26 mouse cellular contexts compared by ENCODE assay signal in genomic region chrX:53148039-53148438, GRCm38 (mm10).
DNase-seq lines count a peak whose midpoint lies in the region; ATAC-seq and TF ChIP-seq lines count a peak whose summit lies in the region.
"Had no signal": no experiment of that assay in that cellular context is flagged by ENCODE, and none has a peak within 500 bp of the region (broad histone marks: within the 10 kb centered on the region; RNA-seq: fewer than 3 reads in every experiment).

No protein-coding gene starts in this region.

- TF ChIP-seq CTCF in lung, adult 2 months (IDR thresholded peaks at IDR 0.05; ENCODE audit: insufficient read depth, low read length): no peak

- TF ChIP-seq POLR2A in lung, adult 2 months (IDR thresholded peaks at IDR 0.05; ENCODE audit: borderline replicate concordance, extremely low read depth, low read depth, low read length): no peak
- no peak for TF ChIP-seq POLR2A in limb, embryonic 14.5 days (IDR thresholded peaks at IDR 0.05; ENCODE audit: borderline replicate concordance, extremely low read depth, insufficient read depth, insufficient read length)

- H3K4me3 ChIP-seq in heart, embryonic 11.5 days (ENCODE audit: low read depth, low read length): no peak overlapping the region
- H3K4me3 ChIP-seq in lung, embryonic 15.5 days: no peak overlapping the region
- no peak overlapping the region for H3K4me3 ChIP-seq in lung, adult 2 months (replicated peaks; ENCODE audit: extremely low read depth, low read depth, low read length)
- no peak overlapping the region for H3K4me3 ChIP-seq in limb, embryonic 14.5 days (replicated peaks; ENCODE audit: low read length)
- H3K4me3 ChIP-seq in midbrain, embryonic 14.5 days (replicated peaks; ENCODE audit: low read depth, low read length): no peak overlapping the region
- H3K4me3 ChIP-seq: embryonic facial prominence, embryonic 13.5 days; forebrain, embryonic 10.5 days; forebrain, embryonic 13.5 days; gastrocnemius, adult 2 months; heart, embryonic 13.5 days had no signal

- H3K9me3 ChIP-seq in heart, embryonic 11.5 days (replicated peaks; ENCODE audit: control insufficient read depth, low read length): no peaks in the 10 kb centered on the region
- H3K9me3 ChIP-seq in lung, embryonic 15.5 days: no peaks in the 10 kb centered on the region
- H3K9me3 ChIP-seq in limb, embryonic 14.5 days (ENCODE audit: control insufficient read depth, low read length): no peaks in the 10 kb centered on the region
- H3K9me3 ChIP-seq in midbrain, embryonic 14.5 days (ENCODE audit: control insufficient read depth, low read length): no peaks in the 10 kb centered on the region
- H3K9me3 ChIP-seq: embryonic facial prominence, embryonic 13.5 days; forebrain, embryonic 10.5 days; forebrain, embryonic 13.5 days; heart, embryonic 13.5 days had no signal

- no peak overlapping the region for H3K9ac ChIP-seq in heart, embryonic 11.5 days (ENCODE audit: low read depth, low read length)
- H3K9ac ChIP-seq in lung, embryonic 15.5 days: no peak overlapping the region
- no peak overlapping the region for H3K9ac ChIP-seq in limb, embryonic 14.5 days (ENCODE audit: low read depth, low read length, severe bottlenecking)
- no peak overlapping the region for H3K9ac ChIP-seq in midbrain, embryonic 14.5 days (replicated peaks; ENCODE audit: low read length)
- H3K9ac ChIP-seq: embryonic facial prominence, embryonic 13.5 days; forebrain, embryonic 13.5 days; heart, embryonic 13.5 days; hindbrain, embryonic 14.5 days had no signal

- H3K4me2 ChIP-seq in heart, embryonic 11.5 days: no peak overlapping the region
- H3K4me2 ChIP-seq in lung, embryonic 15.5 days: no peak overlapping the region
- no peak overlapping the region for H3K4me2 ChIP-seq in limb, embryonic 14.5 days (replicated peaks; ENCODE audit: low read depth, low read length, severe bottlenecking)
- H3K4me2 ChIP-seq in midbrain, embryonic 14.5 days (ENCODE audit: low read length): no peak overlapping the region
- H3K4me2 ChIP-seq: embryonic facial prominence, embryonic 13.5 days; forebrain, embryonic 13.5 days; heart, embryonic 13.5 days; hindbrain, embryonic 14.5 days had no signal

- H3K4me1 ChIP-seq in heart, embryonic 11.5 days (ENCODE audit: control insufficient read depth, insufficient read depth, low read length): no peaks in the 10 kb centered on the region
- H3K4me1 ChIP-seq in lung, embryonic 15.5 days: no peaks in the 10 kb centered on the region
- H3K4me1 ChIP-seq in lung, adult 2 months (ENCODE audit: control insufficient read depth, insufficient read depth, low read length): no peaks in the 10 kb centered on the region
- no peaks in the 10 kb centered on the region for H3K4me1 ChIP-seq in limb, embryonic 14.5 days (ENCODE audit: control insufficient read depth, insufficient read depth, low read length)
- no peaks in the 10 kb centered on the region for H3K4me1 ChIP-seq in midbrain, embryonic 14.5 days (ENCODE audit: control insufficient read depth, insufficient read depth, low read length)
- H3K4me1 ChIP-seq: embryonic facial prominence, embryonic 13.5 days; forebrain, embryonic 10.5 days; forebrain, embryonic 13.5 days had no signal

- no peaks in the 10 kb centered on the region for H3K36me3 ChIP-seq in heart, embryonic 11.5 days (ENCODE audit: control insufficient read depth, insufficient read depth, low read length)
- no peaks in the 10 kb centered on the region for H3K36me3 ChIP-seq in lung, embryonic 15.5 days
- no peaks in the 10 kb centered on the region for H3K36me3 ChIP-seq in limb, embryonic 14.5 days (ENCODE audit: control insufficient read depth, insufficient read depth, low read length)
- H3K36me3 ChIP-seq in midbrain, embryonic 14.5 days (ENCODE audit: control insufficient read depth, insufficient read depth, low read length): no peaks in the 10 kb centered on the region
- H3K36me3 ChIP-seq: embryonic facial prominence, embryonic 13.5 days; forebrain, embryonic 10.5 days; heart, embryonic 13.5 days had no signal

- DNase-seq in heart, postnatal 4 days: peak; percentile 16
- no peak for DNase-seq in lung, adult 2 months
- peak; percentile 30 for DNase-seq in forelimb bud, embryonic 11.5 days (ENCODE audit: low read depth, low spot score)
- peak; percentile 26 for DNase-seq in limb, embryonic 14.5 days (ENCODE audit: low spot score)
- no peak for DNase-seq in midbrain, embryonic 14.5 days
- no peak for DNase-seq in thymus, postnatal 4 days
- DNase-seq: adrenal gland, adult 2 months; adrenal gland, postnatal 14 days; cerebellum, adult 11 months; cerebellum, adult 2 months; cerebellum, adult 9-11 months; cerebellum, postnatal 25 days; gastrocnemius, adult 2 months; gastrocnemius, postnatal 14 days; heart, adult 18-20 months; heart, postnatal 36 days had no signal

- ATAC-seq in heart, embryonic 11.5 days (replicated peaks; ENCODE audit: insufficient number of reproducible peaks, low FRiP score, low TSS enrichment): no peak
- peak; percentile 39; the same call in 1 of the 2 replicates for ATAC-seq in lung, embryonic 15.5 days (ENCODE audit: borderline replicate concordance, extremely low read depth, low FRiP score, low TSS enrichment)
- ATAC-seq in limb, embryonic 14.5 days (ENCODE audit: low FRiP score, low read depth): no peak
- ATAC-seq in midbrain, embryonic 14.5 days (ENCODE audit: low FRiP score, low TSS enrichment): no peak
- ATAC-seq: CD4-positive, CD25-positive, alpha-beta regulatory T cell, adult 4 months; forebrain, embryonic 13.5 days; forebrain, embryonic 16.5 days; hindbrain, postnatal 0 days had no signal

- H3K27ac ChIP-seq in heart, embryonic 11.5 days (ENCODE audit: low read depth, low read length): no peak overlapping the region
- no peak overlapping the region for H3K27ac ChIP-seq in lung, embryonic 15.5 days
- H3K27ac ChIP-seq in limb, embryonic 14.5 days (replicated peaks; ENCODE audit: low read depth, low read length): no peak overlapping the region
- no peak overlapping the region for H3K27ac ChIP-seq in midbrain, embryonic 14.5 days (replicated peaks; ENCODE audit: low read depth, low read length)
- H3K27ac ChIP-seq: embryonic facial prominence, embryonic 13.5 days; forebrain, embryonic 10.5 days; forebrain, embryonic 13.5 days; gastrocnemius, adult 2 months; hindbrain, embryonic 14.5 days; hindbrain, postnatal 0 days had no signal

- 59% methylated on average over 2 of the region's 2 CpGs for WGBS in heart, embryonic 11.5 days (ENCODE audit: insufficient replicate concordance)
- 53% methylated on average over 2 of the region's 2 CpGs for WGBS in lung, embryonic 15.5 days
- whole genome bisulfite sequencing in lung, adult 2 months: 69% methylated on average over 2 of the region's 2 CpGs
- WGBS in limb, embryonic 14.5 days: 43% methylated on average over 2 of the region's 2 CpGs
- 78% methylated on average over 2 of the region's 2 CpGs for WGBS in midbrain, embryonic 14.5 days

- H3K27me3 ChIP-seq in heart, embryonic 11.5 days (ENCODE audit: control insufficient read depth, insufficient read depth, low read length): no peaks in the 10 kb centered on the region; the same call in 1 of the 2 replicates
- 0 out of 2 replicates have a peak, but pooled peaks cover 3% of the 10 kb centered on the region for H3K27me3 ChIP-seq in lung, embryonic 15.5 days
- no peaks in the 10 kb centered on the region for H3K27me3 ChIP-seq in limb, embryonic 14.5 days (ENCODE audit: control insufficient read depth, insufficient read depth, low read length)
- no peaks in the 10 kb centered on the region for H3K27me3 ChIP-seq in midbrain, embryonic 14.5 days (ENCODE audit: control insufficient read depth, insufficient read depth, low read length)
- H3K27me3 ChIP-seq: embryonic facial prominence, embryonic 13.5 days; forebrain, embryonic 13.5 days; heart, embryonic 13.5 days had no signal

Comparison
In these comparisons a context has a peak if more than half of its experiments do, and no peak if none do; other contexts are left out.
1. DNase-seq: peak in heart, postnatal 4 days (single experiment), forelimb bud, embryonic 11.5 days (single experiment) and limb, embryonic 14.5 days (single experiment); none in lung, adult 2 months (single experiment), midbrain, embryonic 14.5 days (single experiment) and thymus, postnatal 4 days (single experiment).